In genomic region chr15:93398699-93399540, GRCm38 (mm10) we compare ENCODE assay signal across 7 mouse cellular contexts. TPM values are rescaled to one million over a fixed set of nuclear protein-coding genes. Genes with fewer than 3 reads are reported as not detected.
DNase-seq lines count a peak whose midpoint lies in the region; ATAC-seq lines count a peak whose summit lies in the region.

No protein-coding gene starts in this region.

- H3K27me3 ChIP-seq in forebrain, embryonic 14.5 days (replicated peaks; ENCODE audit: control insufficient read depth, insufficient read depth, low read length) = no peaks in the 10 kb centered on the region
- no peaks in the 10 kb centered on the region for H3K27me3 ChIP-seq in limb, embryonic 10.5 days (ENCODE audit: low read depth, poor library complexity, severe bottlenecking)
- H3K27me3 ChIP-seq in midbrain, embryonic 16.5 days (ENCODE audit: control insufficient read depth, insufficient read depth, low read depth, low read length) = no peaks in the 10 kb centered on the region

- ATAC-seq in forebrain, embryonic 14.5 days = peak; percentile 6; the same call in 1 of the 2 replicates
- ATAC-seq in midbrain, embryonic 16.5 days = peak; percentile 43

- peaks cover 18% of the 10 kb centered on the region for H3K4me1 ChIP-seq in forebrain, embryonic 14.5 days (ENCODE audit: control insufficient read depth, insufficient read depth, low read length)
- H3K4me1 ChIP-seq in limb, embryonic 10.5 days = peaks cover 29% of the 10 kb centered on the region
- H3K4me1 ChIP-seq in midbrain, embryonic 16.5 days (ENCODE audit: control insufficient read depth, insufficient read depth, low read length) = peaks cover 28% of the 10 kb centered on the region

- H3K4me3 ChIP-seq in forebrain, embryonic 14.5 days (ENCODE audit: low read depth, low read length) = peak overlapping the region; percentile 95
- H3K4me3 ChIP-seq in limb, embryonic 10.5 days = peak overlapping the region; percentile 94
- H3K4me3 ChIP-seq in midbrain, embryonic 16.5 days (ENCODE audit: low read depth, low read length) = peak overlapping the region; percentile 98

- DNase-seq in right cerebral cortex, postnatal 4 days = peak; percentile 5
- DNase-seq in right cerebral cortex, adult 18-20 months = no peak
- peak; percentile 5 to 13 for DNase-seq in cerebellum, adult 18-20 months
- DNase-seq in forebrain, embryonic 14.5 days (ENCODE audit: low spot score) = peak; percentile 5
- peak; percentile 53 for DNase-seq in limb, embryonic 10.5 days (ENCODE audit: low spot score)
- no peak for DNase-seq in left cerebral cortex, adult 18-20 months (ENCODE audit: low spot score in 2 of 2)

- H3K4me2 ChIP-seq in forebrain, embryonic 14.5 days (ENCODE audit: low read length) = peak overlapping the region; percentile 78
- H3K4me2 ChIP-seq in midbrain, embryonic 16.5 days (ENCODE audit: low read length) = peak overlapping the region; percentile 90

- H3K27ac ChIP-seq in forebrain, embryonic 14.5 days (ENCODE audit: low read depth, low read length) = peak overlapping the region; percentile 82
- peak overlapping the region; percentile 96 for H3K27ac ChIP-seq in limb, embryonic 10.5 days
- peak overlapping the region; percentile 90 for H3K27ac ChIP-seq in midbrain, embryonic 16.5 days (ENCODE audit: low read length)

- H3K9ac ChIP-seq in forebrain, embryonic 14.5 days (ENCODE audit: low read length) = peak overlapping the region; percentile 95
- peak overlapping the region; percentile 93 for H3K9ac ChIP-seq in midbrain, embryonic 16.5 days (ENCODE audit: low read depth, low read length)

- no peaks in the 10 kb centered on the region for H3K9me3 ChIP-seq in forebrain, embryonic 14.5 days (replicated peaks; ENCODE audit: control insufficient read depth, low read length)
- H3K9me3 ChIP-seq in limb, embryonic 10.5 days (replicated peaks) = no peaks in the 10 kb centered on the region
- H3K9me3 ChIP-seq in midbrain, embryonic 16.5 days (replicated peaks; ENCODE audit: control insufficient read depth, low read length, poor library complexity, severe bottlenecking) = no peaks in the 10 kb centered on the region

- peaks cover 11% of the 10 kb centered on the region for H3K36me3 ChIP-seq in forebrain, embryonic 14.5 days (ENCODE audit: control insufficient read depth, insufficient read depth, low read length)
- H3K36me3 ChIP-seq in limb, embryonic 10.5 days = peaks cover 40% of the 10 kb centered on the region
- peaks cover 3% of the 10 kb centered on the region; the same call in 1 of the 2 replicates for H3K36me3 ChIP-seq in midbrain, embryonic 16.5 days (ENCODE audit: control insufficient read depth, insufficient read depth, low read length)

- under 1% methylated on average over 36 of the region's 36 CpGs for WGBS in forebrain, embryonic 14.5 days
- WGBS in limb, embryonic 10.5 days = under 1% methylated on average over 36 of the region's 36 CpGs
- under 1% methylated on average over 36 of the region's 36 CpGs for WGBS in midbrain, embryonic 16.5 days

RNA-seq across cellular contexts. Expression of gene Pphln1, which starts 0.8 kb away (rescaled TPM):
- polyA plus RNA-seq in forebrain, embryonic 14.5 days (2014; fragmentation: Nextera tagmentation; extraction: Ambion mirVana) = 29.3 and 31.2 TPM in 2 replicates
- 96.2 and 99.3 TPM in 2 replicates for polyA plus RNA-seq in limb, embryonic 10.5 days (2016; fragmentation: Nextera tagmentation; extraction: Ambion mirVana)
- 37.2 and 40.6 TPM in 2 replicates for polyA plus RNA-seq in midbrain, embryonic 16.5 days (2015; fragmentation: Nextera tagmentation; extraction: Ambion mirVana)
- total RNA-seq in left cerebral cortex, adult 18-20 months (2021) = 10 to 100 TPM; 43.9 to 47.7 TPM

RNA-seq across cellular contexts. Expression of gene Zcrb1, which starts 0.8 kb away (rescaled TPM):
- 141 and 144 TPM in 2 replicates for polyA plus RNA-seq in forebrain, embryonic 14.5 days (2014; fragmentation: Nextera tagmentation; extraction: Ambion mirVana)
- polyA plus RNA-seq in limb, embryonic 10.5 days (2016; fragmentation: Nextera tagmentation; extraction: Ambion mirVana) = 154 and 157 TPM in 2 replicates
- 151 and 161 TPM in 2 replicates for polyA plus RNA-seq in midbrain, embryonic 16.5 days (2015; fragmentation: Nextera tagmentation; extraction: Ambion mirVana)
- total RNA-seq in left cerebral cortex, adult 18-20 months (2021) = 10 to 100 TPM; 73.4 to 74.4 TPM

Comparison
In these comparisons a context has a peak if more than half of its experiments do, and no peak if none do; other contexts are left out.
1. DNase-seq: peak in right cerebral cortex, postnatal 4 days (single experiment), cerebellum, adult 18-20 months (2 of 2), forebrain, embryonic 14.5 days (single experiment) and limb, embryonic 10.5 days (single experiment); none in right cerebral cortex, adult 18-20 months (single experiment) and left cerebral cortex, adult 18-20 months (0 of 2).
2. Peak in every context shown above with its lines, with median percentiles within 50 percentile points of each other: H3K27ac ChIP-seq and H3K4me3 ChIP-seq.